Mouse (Mus musculus) adrenal gland (tissue): ENCODE results near the gene Ssh2.

Experiments used
- intact Hi-C: fragments of 180-260 bp; cut with DNase I; formaldehyde crosslinking; loops from one replicate; pipeline ENCODE4 v1.15.1; 2025

Ssh2 gene

DNA sequence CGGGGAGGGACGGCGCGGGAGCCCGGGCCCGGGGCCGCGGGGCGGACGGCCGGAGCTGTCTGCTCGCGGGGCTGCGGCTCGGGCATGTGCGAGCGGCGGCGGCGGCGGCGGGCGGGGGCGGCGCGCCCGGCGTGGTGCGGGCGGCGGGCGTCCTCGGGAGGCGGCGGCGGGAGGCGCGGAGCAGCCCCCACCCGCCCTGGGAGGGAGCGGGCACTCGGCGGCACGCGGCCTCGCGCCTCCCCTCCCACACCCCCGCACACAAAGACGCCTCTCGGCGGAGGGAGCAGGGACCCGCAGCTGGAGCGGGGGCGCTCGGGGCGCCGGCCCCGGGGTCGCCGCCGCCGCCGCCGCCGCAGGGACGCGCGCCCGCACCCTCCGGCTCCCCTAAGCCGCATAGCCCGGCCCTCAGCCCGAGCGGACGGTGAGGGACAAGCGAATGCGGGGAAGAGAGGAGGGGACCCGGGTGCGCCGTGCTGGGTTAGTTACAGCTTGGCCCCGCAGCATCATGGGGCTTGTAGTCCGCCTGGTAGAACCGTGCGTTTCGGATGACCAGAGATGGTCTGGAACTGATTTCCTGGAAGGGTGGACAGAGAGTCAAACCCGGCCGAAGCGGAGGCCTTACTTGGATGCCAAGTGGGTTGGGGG lies 273.6 kb downstream of the Ssh2 start, which contains the start of gene Ankrd13b:
Ankrd13b (minus strand) TSS at position 88 of the 645 bp plus-strand sequence.
- intact Hi-C loops: no loop called here

DNA sequence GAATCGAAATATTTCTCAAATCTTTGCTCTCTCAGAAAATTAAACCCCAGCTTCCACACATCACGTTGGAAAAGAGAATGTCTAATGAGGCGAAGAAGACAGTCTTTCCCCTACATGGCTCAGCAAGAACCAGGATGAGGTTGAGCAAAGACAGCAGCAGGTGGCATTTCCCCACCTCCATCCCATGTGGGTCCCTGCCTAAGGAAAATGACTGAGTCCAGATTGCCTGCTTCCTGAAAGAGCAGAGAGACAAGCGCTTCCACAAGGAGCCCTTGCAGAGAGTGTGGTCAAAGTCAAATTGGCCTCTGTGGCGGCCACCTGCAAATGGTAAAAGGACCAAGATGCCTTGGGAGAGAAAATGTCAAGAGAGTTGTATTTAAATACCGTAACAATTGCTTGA lies 274.4 kb downstream of the Ssh2 start:
- intact Hi-C loops: no loop called here

DNA sequence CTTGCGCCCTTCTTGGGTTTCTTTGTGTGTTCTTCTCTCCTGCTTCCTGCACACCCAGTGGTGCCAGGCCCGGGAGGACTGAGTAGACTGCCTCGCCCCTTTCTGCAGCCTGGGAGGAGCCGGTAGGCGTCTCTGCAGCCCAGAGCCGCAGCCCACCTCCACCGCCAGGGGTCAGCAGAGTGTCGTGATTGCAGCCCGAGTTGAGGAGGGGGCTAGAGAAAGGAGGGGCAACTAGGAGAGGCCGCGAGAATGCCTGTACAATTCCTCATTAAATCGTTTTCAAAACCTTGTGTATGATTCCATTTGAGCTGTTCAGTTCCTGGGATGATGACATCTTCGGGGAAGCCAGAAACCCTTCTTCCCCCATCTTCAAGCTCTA lies 275.0 kb downstream of the Ssh2 start:
- intact Hi-C loops: no loop called here

- intact Hi-C loops: no loop called here
Observed at GRCm38 (mm10) chr11:77491502-77492291, 275.6 kb downstream of the Ssh2 start.

DNA sequence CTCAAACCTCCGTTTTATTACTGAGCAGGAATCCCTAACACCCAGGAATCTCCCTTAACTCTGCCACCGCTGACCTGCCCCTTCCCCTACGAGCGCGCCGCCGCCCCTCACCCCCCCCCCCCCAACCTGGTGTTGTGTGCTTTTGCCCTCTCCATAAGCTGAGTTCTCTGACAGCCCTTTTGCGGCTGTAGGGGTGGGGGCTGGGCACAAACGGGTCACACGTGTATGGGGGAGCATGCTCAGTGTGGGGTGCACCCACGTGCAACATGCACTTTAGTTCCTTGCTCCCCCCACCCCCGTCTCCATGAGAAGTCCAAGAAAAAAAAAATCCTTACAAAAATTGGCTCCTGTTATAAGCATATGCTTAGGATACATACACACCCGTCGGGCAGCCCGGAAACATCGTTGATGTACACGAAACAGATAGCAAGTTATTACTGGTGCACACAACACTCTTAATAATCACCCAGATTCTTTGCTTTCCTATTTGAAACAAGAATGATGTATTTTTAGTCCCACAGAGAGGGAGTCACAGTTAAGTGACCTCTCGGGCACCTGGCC lies 276.3 kb downstream of the Ssh2 start:
- intact Hi-C loops: no loop called here

DNA sequence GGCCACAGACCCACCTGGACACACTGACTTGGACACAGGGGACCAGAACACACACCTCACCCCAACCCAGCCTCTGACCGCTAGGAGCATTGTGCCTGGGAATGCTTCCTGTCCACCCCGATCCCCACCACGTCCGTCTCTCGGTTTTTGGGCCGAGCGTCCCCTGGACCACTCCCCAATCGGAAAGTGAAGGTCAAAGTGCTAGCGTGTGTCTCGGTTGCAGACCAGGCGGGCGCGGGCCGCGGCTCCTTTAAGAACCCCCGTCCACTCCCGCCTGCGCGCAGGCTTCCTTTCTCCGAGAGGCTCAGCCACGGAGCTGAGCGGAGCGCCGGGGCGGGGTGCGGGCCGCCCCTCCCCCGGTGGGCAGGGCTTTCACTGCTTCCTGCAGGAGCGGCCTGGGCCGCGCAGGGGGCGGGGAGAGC lies 276.8 kb downstream of the Ssh2 start:
- intact Hi-C loops: no loop called here

GRCm38 (mm10) chr11:77493512-77494343 lies 277.6 kb downstream of the Ssh2 start, which contains the start of gene Git1:
Gene Git1, plus strand, starts transcription at chr11:77493562.
- intact Hi-C loops: no loop called here

DNA sequence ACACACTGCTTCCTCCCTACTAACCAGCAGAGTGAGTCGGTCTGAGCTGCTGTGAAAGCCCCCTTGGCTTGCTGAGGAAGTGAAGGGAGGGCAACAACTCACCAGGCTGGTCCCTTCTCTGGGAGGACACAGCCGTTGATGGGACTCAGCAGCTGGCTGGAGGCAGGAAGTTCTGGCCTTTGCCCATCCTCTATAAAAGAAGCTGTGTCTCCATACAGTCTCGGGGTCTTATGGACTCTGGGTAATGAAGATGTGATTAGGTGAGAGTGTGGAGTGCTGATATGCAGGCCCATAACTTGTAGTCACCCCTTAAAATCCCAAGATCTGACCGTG lies 278.2 kb downstream of the Ssh2 start:
- intact Hi-C loops: no loop called here

DNA sequence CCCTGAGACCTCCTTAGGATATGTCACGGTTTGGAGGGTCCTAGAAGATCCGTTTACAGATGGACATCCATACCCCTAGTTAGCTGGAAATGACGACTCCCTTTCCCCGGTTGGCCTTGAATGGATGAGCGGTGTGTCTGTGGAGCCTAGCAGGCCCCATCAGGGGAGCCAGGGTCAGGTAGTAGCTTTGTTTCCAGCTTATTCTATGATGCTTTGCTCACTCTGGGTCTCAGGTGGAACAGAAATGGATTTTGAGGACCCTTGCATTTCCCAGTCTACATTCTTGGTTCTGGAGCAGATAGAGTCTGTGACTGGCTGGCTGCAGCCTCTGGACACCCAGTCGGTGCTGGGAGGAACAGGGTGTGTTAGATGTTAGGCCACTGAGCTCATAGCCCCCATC lies 278.7 kb downstream of the Ssh2 start:
- intact Hi-C loops: no loop called here

- intact Hi-C loops: no loop called here
Observed at GRCm38 (mm10) chr11:77495507-77495906, 279.4 kb downstream of the Ssh2 start.

- intact Hi-C loops: no loop called here
Observed at GRCm38 (mm10) chr11:77497341-77497756, 281.3 kb downstream of the Ssh2 start.

GRCm38 (mm10) chr11:77497851-77498250 lies 281.8 kb downstream of the Ssh2 start:
- intact Hi-C loops: no loop called here

- intact Hi-C loops: no loop called here
Observed at GRCm38 (mm10) chr11:77498261-77499139, 282.4 kb downstream of the Ssh2 start.

- intact Hi-C loops: no loop called here
Observed at GRCm38 (mm10) chr11:77499354-77499753, 283.3 kb downstream of the Ssh2 start.

DNA sequence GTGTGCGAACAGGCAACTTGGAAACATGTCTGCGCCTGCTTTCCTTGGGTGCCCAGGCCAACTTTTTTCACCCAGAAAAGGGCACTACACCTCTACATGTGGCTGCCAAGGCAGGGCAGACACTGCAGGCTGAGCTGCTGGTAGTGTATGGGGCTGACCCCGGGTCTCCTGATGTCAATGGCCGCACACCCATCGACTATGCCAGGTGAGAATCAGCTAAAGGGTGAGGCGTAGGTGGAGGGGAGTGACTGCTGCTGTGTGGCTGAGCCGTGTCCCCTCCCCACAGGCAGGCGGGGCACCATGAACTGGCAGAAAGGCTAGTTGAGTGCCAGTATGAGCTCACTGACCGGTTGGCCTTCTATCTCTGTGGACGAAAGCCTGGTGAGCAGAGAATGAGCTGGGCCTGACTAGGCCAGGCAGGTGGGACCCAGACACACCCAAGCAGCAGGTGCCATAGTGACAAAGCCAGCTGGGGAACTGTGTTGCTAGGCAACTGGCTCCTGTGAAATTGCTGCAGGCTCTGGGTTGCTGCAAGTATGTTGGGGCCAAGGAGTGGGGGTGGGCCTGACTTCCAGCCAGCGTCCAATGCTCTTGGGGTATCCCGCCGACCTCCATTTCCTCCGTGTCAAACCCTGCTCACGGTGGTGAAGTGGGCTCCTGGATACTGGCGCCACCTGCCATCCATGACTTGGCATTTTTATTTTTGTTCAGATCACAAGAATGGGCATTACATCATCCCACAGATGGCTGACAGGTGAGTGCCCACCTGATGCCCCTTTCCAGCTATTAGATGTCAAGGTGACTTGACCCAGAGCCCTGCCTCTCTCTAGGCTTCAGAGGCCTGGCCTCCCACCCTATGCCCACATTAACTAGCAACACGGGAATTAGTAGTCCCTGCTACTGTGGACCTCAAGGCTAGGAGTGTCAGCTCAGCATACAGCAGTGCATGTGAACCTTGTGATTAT lies 284.6 kb downstream of the Ssh2 start:
- intact Hi-C loops: no loop called here

- intact Hi-C loops: no loop called here
Observed at GRCm38 (mm10) chr11:77501392-77501791, 285.3 kb downstream of the Ssh2 start.

GRCm38 (mm10) chr11:77501971-77502370 lies 285.9 kb downstream of the Ssh2 start:
- intact Hi-C loops: loop anchor here (2.0 kb wide), 1 partner anchor 25 kb away; no protein-coding TSS in a partner anchor

GRCm38 (mm10) chr11:77502481-77502880 lies 286.4 kb downstream of the Ssh2 start:
- intact Hi-C loops: loop anchor here (2.0 kb wide), 1 partner anchor 24 kb away; no protein-coding TSS in a partner anchor

- intact Hi-C loops: loop anchor here (2.0 kb wide), 1 partner anchor 23 kb away; no protein-coding TSS in a partner anchor
Observed at GRCm38 (mm10) chr11:77503511-77503910, 287.4 kb downstream of the Ssh2 start.
